Mouse (Mus musculus): ENCODE results near the gene Mfsd11.

GRCm38 (mm10) chr11:116885275-116886151 lies 33.3 kb downstream of the Mfsd11 start:
- no peak for TF ChIP-seq POLR2A (IDR thresholded peaks at IDR 0.05; ENCODE audit: insufficient read depth, low read depth, low read length)
- TF ChIP-seq CTCF (IDR thresholded peaks at IDR 0.05; ENCODE audit: insufficient read depth, low read depth, low read length), result peak; percentile 75

Data from olfactory bulb, adult 2 months (tissue).